Mouse (Mus musculus) ES-Bruce4 (cell line): ENCODE data around the gene Iglon5.

Experiments
- CTCF ChIP-seq: IDR thresholded peaks from one replicate; pipeline ENCODE4 v1.8.1; 2011; ENCODE audit warnings: low read depth, low read length
- POLR2A ChIP-seq: IDR thresholded peaks from one replicate; pipeline ENCODE4 v1.8.1; 2011; ENCODE audit warnings: low read length; ENCODE audit not compliant: insufficient read depth

DNA sequence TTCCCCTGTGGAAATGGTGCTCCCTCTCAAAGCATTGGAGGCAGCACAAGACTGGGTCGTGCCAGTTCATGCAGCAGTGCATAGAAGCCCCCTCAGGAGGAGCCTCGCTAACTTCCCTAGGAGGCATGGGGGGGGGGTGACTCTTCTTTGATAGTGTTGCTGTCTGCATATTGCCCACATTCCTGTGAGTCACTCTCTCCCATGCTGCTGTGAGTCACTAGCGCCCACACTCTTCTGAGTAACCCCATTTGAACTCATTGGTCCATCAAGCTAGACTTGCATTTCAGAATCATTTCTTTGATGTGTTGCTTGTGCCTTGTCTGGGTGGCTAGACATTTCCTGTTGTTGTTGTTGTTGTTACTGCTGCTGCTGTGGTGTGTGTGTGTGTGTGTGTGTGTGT, 8.7 kb downstream of the Iglon5 start:
- TF ChIP-seq POLR2A (no peak), CTCF (no peak)
